Mouse (Mus musculus): Measurements from ENCODE around the gene Pisd. TPM values are rescaled to one million over a fixed set of nuclear protein-coding genes. Genes with fewer than 3 reads are reported as not detected.

Gene Pisd
- polyA plus RNA-seq, 1 experiment: 39.8 TPM

DNA sequence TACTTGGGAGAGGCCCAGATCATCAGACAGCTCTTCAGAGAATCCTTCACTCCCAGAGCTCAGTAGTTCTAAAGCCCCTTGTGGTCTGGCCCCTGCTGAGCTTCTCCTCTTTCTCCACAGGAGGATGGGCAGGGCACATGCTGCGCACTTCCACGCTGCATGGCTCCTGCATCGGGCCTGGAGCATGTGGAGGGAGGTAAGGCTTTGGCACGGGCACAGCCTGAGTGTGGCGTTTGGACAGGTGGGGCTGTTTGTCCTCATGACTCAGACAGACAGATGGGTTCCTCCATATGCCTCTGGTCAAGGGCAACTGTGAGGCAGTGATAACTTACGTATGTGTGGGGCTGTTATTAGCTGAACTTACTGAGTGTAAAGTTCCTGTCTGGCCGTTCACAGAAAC, 63.2 kb downstream of the Pisd start:
- TF ChIP-seq POLR2A (IDR thresholded peaks at IDR 0.05; ENCODE audit: control insufficient read depth, extremely low read depth, insufficient read depth, low read length, poor library complexity) (no peak), CTCF (IDR thresholded peaks at IDR 0.05; ENCODE audit: borderline replicate concordance, control insufficient read depth, extremely low read depth, insufficient read depth, low read length, poor library complexity) (no peak)
- no peak for DNase-seq
- H3K27ac ChIP-seq (ENCODE audit: control insufficient read depth, insufficient read depth, low read length): no peak overlapping the region
- no peaks in the 10 kb centered on the region for H3K36me3 ChIP-seq (ENCODE audit: control insufficient read depth, insufficient read depth, low read length)
- H3K4me3 ChIP-seq (ENCODE audit: control insufficient read depth, insufficient read depth, low read length): no peak overlapping the region
- WGBS: 90% methylated on average over 7 of the region's 7 CpGs
- H3K4me1 ChIP-seq (replicated peaks; ENCODE audit: control insufficient read depth, insufficient read depth, low read length): no peaks in the 10 kb centered on the region; the same call in 1 of the 2 replicates
- no peaks in the 10 kb centered on the region for H3K27me3 ChIP-seq (ENCODE audit: control insufficient read depth, insufficient read depth, low read length)

DNA sequence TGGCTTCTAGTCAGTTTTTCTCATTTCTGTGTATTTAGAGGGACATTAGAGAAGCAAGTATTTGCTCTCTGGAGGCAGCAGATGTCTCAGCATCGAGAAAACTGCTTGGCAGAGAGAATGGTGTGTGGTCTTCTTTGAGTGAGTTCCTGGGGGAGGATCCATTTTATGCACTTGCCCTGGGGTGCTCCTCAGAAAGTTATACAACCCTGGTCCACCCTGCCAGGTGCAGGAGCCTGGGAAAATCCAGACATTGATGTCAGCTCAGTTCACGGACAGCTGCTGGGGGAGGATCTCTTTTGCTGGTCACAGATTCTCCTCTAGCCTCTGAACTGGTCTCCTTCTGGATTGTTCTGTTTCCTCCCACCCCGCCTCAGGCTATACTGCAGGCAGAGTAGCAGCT, 64.1 kb downstream of the Pisd start:
- no peak for TF ChIP-seq POLR2A (IDR thresholded peaks at IDR 0.05; ENCODE audit: control insufficient read depth, extremely low read depth, insufficient read depth, low read length, poor library complexity)
- TF ChIP-seq CTCF (IDR thresholded peaks at IDR 0.05; ENCODE audit: borderline replicate concordance, control insufficient read depth, extremely low read depth, insufficient read depth, low read length, poor library complexity): no peak
- Histone ChIP-seq H3K36me3 (ENCODE audit: control insufficient read depth, insufficient read depth, low read length) (no peaks in the 10 kb centered on the region), H3K4me1 (replicated peaks; ENCODE audit: control insufficient read depth, insufficient read depth, low read length) (no peaks in the 10 kb centered on the region; the same call in 1 of the 2 replicates), H3K27ac (ENCODE audit: control insufficient read depth, insufficient read depth, low read length) (no peak overlapping the region), H3K27me3 (ENCODE audit: control insufficient read depth, insufficient read depth, low read length) (no peaks in the 10 kb centered on the region), H3K4me3 (ENCODE audit: control insufficient read depth, insufficient read depth, low read length) (no peak overlapping the region)
- 79% methylated on average over 3 of the region's 3 CpGs for WGBS
- no peak for DNase-seq

DNA sequence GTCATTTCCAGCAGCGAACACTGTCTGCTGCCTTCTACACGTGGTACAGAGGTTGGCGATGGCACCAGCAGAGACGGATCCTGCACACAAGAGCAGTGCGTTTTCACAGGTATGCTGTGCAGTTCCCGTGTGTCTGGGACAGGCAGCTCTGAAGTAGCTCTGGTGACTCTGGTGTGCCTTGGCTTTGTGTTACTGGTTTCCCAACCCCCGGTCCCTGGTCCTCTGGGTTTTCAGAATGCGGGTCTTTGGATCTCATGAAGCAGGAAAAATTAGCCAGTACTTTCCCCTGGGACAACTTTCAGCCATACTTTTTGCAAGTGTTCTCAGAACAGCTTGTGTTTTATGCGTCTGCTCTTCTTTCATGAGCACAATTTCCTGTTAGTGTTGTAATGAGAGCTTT, 65.0 kb downstream of the Pisd start:
- no peak for DNase-seq
- H3K27ac ChIP-seq (ENCODE audit: control insufficient read depth, insufficient read depth, low read length): no peak overlapping the region
- WGBS: 90% methylated on average over 9 of the region's 9 CpGs

DNA sequence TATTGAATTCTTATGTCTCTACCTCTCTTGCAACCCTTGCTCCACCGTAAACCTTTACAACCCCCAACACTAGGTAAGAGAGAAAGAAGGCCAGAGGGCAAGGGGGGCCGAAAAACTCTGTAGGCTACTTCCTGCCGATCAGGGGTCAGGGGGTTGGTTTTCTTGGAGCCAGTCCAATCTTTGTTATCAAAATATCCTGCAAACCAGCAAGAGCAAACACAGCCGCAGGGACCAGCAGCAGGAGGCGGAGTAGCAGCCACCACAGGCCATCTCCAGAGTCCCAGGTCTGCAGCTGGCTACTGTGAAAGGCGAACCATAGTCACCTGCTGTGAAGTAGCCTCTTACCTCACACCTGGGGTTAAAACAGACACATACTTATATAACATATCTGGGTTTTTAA, 66.5 kb downstream of the Pisd start:
- TF ChIP-seq CTCF (IDR thresholded peaks at IDR 0.05; ENCODE audit: borderline replicate concordance, control insufficient read depth, extremely low read depth, insufficient read depth, low read length, poor library complexity) (no peak), POLR2A (IDR thresholded peaks at IDR 0.05; ENCODE audit: control insufficient read depth, extremely low read depth, insufficient read depth, low read length, poor library complexity) (no peak)
- Histone ChIP-seq H3K4me1 (replicated peaks; ENCODE audit: control insufficient read depth, insufficient read depth, low read length) (no peaks in the 10 kb centered on the region; the same call in 1 of the 2 replicates), H3K36me3 (ENCODE audit: control insufficient read depth, insufficient read depth, low read length) (no peaks in the 10 kb centered on the region), H3K27ac (ENCODE audit: control insufficient read depth, insufficient read depth, low read length) (no peak overlapping the region), H3K4me3 (ENCODE audit: control insufficient read depth, insufficient read depth, low read length) (no peak overlapping the region), H3K27me3 (ENCODE audit: control insufficient read depth, insufficient read depth, low read length) (no peaks in the 10 kb centered on the region)
- WGBS: 76% methylated on average over 6 of the region's 6 CpGs
- no peak for DNase-seq

More for the DNA sequence above, 65.0 kb downstream of the Pisd start:
- H3K27me3 ChIP-seq (ENCODE audit: control insufficient read depth, insufficient read depth, low read length): no peaks in the 10 kb centered on the region
- H3K36me3 ChIP-seq (ENCODE audit: control insufficient read depth, insufficient read depth, low read length): no peaks in the 10 kb centered on the region
- H3K4me3 ChIP-seq (ENCODE audit: control insufficient read depth, insufficient read depth, low read length): no peak overlapping the region
- no peaks in the 10 kb centered on the region; the same call in 1 of the 2 replicates for H3K4me1 ChIP-seq (replicated peaks; ENCODE audit: control insufficient read depth, insufficient read depth, low read length)
- TF ChIP-seq POLR2A (IDR thresholded peaks at IDR 0.05; ENCODE audit: control insufficient read depth, extremely low read depth, insufficient read depth, low read length, poor library complexity) (no peak), CTCF (IDR thresholded peaks at IDR 0.05; ENCODE audit: borderline replicate concordance, control insufficient read depth, extremely low read depth, insufficient read depth, low read length, poor library complexity) (no peak)

DNA sequence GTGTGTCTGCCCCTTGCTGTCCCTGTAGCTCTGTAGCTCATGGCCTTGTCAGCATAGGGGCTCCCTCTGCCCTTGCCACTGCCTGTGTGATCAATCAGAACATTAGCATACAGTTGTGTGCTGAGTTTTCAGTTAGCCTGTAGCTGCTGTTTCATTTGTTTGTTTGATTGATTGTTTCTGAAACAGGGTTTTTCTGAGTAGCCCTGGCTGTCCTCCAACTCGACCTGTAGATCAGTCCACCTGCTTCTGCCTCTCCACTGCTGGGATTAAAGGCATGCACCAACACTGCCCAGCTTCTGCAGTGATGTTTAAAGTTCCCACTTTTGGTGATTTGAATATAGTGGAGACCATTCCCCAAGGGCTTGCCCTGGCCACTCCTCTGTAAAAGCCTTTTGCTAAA, 67.7 kb downstream of the Pisd start:
- H3K36me3 ChIP-seq (ENCODE audit: control insufficient read depth, insufficient read depth, low read length): no peaks in the 10 kb centered on the region
- H3K4me3 ChIP-seq (ENCODE audit: control insufficient read depth, insufficient read depth, low read length): no peak overlapping the region
- no peak for DNase-seq
- no peak overlapping the region for H3K27ac ChIP-seq (ENCODE audit: control insufficient read depth, insufficient read depth, low read length)
- no peaks in the 10 kb centered on the region for H3K27me3 ChIP-seq (ENCODE audit: control insufficient read depth, insufficient read depth, low read length)
- 43% methylated on average over 1 of the region's 1 CpGs for WGBS
- peaks cover 3% of the 10 kb centered on the region for H3K4me1 ChIP-seq (replicated peaks; ENCODE audit: control insufficient read depth, insufficient read depth, low read length)
- no peak for TF ChIP-seq POLR2A (IDR thresholded peaks at IDR 0.05; ENCODE audit: control insufficient read depth, extremely low read depth, insufficient read depth, low read length, poor library complexity)
- no peak for TF ChIP-seq CTCF (IDR thresholded peaks at IDR 0.05; ENCODE audit: borderline replicate concordance, control insufficient read depth, extremely low read depth, insufficient read depth, low read length, poor library complexity)

DNA sequence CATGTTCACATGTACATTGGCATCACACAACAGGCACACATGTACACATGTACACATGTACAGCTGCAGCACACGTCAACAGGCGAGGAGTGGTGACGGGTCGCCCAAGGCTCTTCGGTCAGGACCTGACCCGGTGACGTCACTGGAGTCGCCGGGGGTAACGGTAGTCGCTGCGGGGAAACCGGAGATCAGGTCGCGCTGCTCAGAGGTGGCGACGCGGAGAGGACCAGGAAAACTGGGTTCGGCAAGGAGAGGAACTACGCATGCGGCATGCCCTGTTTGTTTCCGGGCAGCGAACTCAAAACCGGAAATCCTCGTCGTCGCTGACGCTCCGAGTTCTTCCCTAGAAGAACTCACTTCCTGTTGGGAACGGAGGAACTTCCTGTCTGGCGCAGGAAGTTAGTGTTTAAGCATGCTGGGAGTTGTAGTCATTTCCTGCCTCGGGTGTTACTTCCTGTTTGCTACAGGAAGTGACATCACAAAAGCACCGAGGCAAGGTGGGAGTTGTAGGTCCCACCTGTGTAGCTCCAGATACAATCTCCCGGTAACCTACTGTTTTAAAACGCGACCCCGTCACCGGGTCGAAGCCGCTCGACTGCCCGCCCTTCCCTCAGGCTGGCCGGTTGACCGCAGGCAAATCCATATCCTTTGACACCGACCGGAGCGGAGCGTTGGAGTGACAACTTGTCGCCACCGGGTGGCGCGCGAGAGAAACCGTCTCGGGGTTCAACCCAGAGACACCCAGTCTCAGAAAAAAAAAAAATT, 71.6 kb downstream of the Pisd start:
- DNase-seq: peak; percentile 86
- peak overlapping the region; percentile 81 for H3K4me3 ChIP-seq (ENCODE audit: control insufficient read depth, insufficient read depth, low read length)
- under 1% methylated on average over 55 of the region's 55 CpGs for WGBS
- H3K4me1 ChIP-seq (replicated peaks; ENCODE audit: control insufficient read depth, insufficient read depth, low read length): peaks cover 3% of the 10 kb centered on the region
- 0 out of 2 replicates have a peak, but pooled peaks have one; percentile 56 for TF ChIP-seq POLR2A (IDR thresholded peaks at IDR 0.05; ENCODE audit: control insufficient read depth, extremely low read depth, insufficient read depth, low read length, poor library complexity)
- peak; percentile 99 for TF ChIP-seq CTCF (IDR thresholded peaks at IDR 0.05; ENCODE audit: borderline replicate concordance, control insufficient read depth, extremely low read depth, insufficient read depth, low read length, poor library complexity)
- no peaks in the 10 kb centered on the region for H3K27me3 ChIP-seq (ENCODE audit: control insufficient read depth, insufficient read depth, low read length)
- H3K36me3 ChIP-seq (ENCODE audit: control insufficient read depth, insufficient read depth, low read length): no peaks in the 10 kb centered on the region
- peak overlapping the region; percentile 67 for H3K27ac ChIP-seq (ENCODE audit: control insufficient read depth, insufficient read depth, low read length)
